Mouse (Mus musculus): ENCODE data around the gene Trim16. TPM values are rescaled to one million over a fixed set of nuclear protein-coding genes. Genes with fewer than 3 reads are reported as not detected.

The Trim16 gene
- polyA plus RNA-seq, 1 experiment from 2014 or later: 14.3 TPM

GRCm38 (mm10) chr11:62846961-62847654 lies 27.1 kb downstream of the Trim16 start, which contains the start of gene Fbxw10:
Gene Fbxw10, plus strand, starts transcription at chr11:62847069.
- peak within 1 kb of the TSS; percentile 85 for H3K27ac ChIP-seq (replicated peaks; ENCODE audit: low read depth, low read length)
- peak within 1 kb of the TSS; percentile 51 for H3K4me2 ChIP-seq (ENCODE audit: low read depth, low read length)
- 0 out of 2 replicates have a peak, but pooled peaks cover 5% of the 10 kb centered on the region for H3K36me3 ChIP-seq (ENCODE audit: control insufficient read depth, insufficient read depth, low read length)
- peak within 1 kb of the TSS; percentile 13 for H3K4me3 ChIP-seq (ENCODE audit: low read depth, low read length)
- H3K27me3 ChIP-seq (replicated peaks; ENCODE audit: control insufficient read depth, insufficient read depth, low read length): no peaks in the 10 kb centered on the region
- H3K4me1 ChIP-seq (ENCODE audit: control insufficient read depth, insufficient read depth, low read length): peaks cover 15% of the 10 kb centered on the region; the same call in 1 of the 2 replicates
- DNase-seq (ENCODE audit: low spot score): peak; percentile 90
- peak; percentile 50; the same call in 1 of the 2 replicates for ATAC-seq (ENCODE audit: low read depth)
- no peaks in the 10 kb centered on the region for H3K9me3 ChIP-seq (ENCODE audit: control insufficient read depth, low read length)
- 9% methylated on average over 12 of the region's 12 CpGs for WGBS
- H3K9ac ChIP-seq (ENCODE audit: low read depth, low read length): peak within 1 kb of the TSS; percentile 43; the same call in 1 of the 2 replicates

DNA sequence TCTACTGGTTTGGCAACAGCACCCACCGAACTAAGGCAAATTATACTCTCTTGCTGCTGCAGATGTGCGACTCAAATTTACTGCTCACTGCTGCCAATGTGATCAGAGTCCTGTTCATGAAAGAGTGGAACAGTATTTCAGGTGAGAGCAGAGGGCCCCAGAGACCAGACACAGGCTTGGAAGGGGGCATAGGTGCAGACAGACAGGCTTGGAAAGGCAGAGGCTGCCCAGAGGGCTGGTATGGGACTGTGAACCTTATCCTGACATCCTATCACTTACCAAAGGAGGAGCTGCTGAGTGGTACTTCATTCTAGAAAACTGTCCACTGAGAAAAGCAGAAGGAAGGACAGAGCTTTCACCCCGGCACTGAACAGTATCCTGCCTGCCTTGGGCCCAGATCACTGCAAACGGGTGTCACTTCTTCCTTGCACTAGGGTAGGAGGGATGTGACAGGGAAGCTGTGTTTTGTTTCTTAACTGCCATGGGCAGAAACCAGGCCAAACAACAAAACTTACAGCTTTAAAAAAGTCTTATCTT lies 27.7 kb downstream of the Trim16 start:
- 24% methylated on average over 4 of the region's 4 CpGs for WGBS
- DNase-seq (ENCODE audit: low spot score) (no peak), ATAC-seq (ENCODE audit: low read depth) (no peak)
- H3K27me3 ChIP-seq (replicated peaks; ENCODE audit: control insufficient read depth, insufficient read depth, low read length): no peaks in the 10 kb centered on the region
- peak overlapping the region; percentile 51 for H3K4me2 ChIP-seq (ENCODE audit: low read depth, low read length)
- H3K27ac ChIP-seq (replicated peaks; ENCODE audit: low read depth, low read length): peak overlapping the region; percentile 85
- H3K9ac ChIP-seq (ENCODE audit: low read depth, low read length): no peak overlapping the region
- no peaks in the 10 kb centered on the region for H3K9me3 ChIP-seq (ENCODE audit: control insufficient read depth, low read length)
- no peaks in the 10 kb centered on the region for H3K36me3 ChIP-seq (ENCODE audit: control insufficient read depth, insufficient read depth, low read length)
- H3K4me1 ChIP-seq (ENCODE audit: control insufficient read depth, insufficient read depth, low read length): peaks cover 15% of the 10 kb centered on the region; the same call in 1 of the 2 replicates
- no peak overlapping the region for H3K4me3 ChIP-seq (ENCODE audit: low read depth, low read length)

DNA sequence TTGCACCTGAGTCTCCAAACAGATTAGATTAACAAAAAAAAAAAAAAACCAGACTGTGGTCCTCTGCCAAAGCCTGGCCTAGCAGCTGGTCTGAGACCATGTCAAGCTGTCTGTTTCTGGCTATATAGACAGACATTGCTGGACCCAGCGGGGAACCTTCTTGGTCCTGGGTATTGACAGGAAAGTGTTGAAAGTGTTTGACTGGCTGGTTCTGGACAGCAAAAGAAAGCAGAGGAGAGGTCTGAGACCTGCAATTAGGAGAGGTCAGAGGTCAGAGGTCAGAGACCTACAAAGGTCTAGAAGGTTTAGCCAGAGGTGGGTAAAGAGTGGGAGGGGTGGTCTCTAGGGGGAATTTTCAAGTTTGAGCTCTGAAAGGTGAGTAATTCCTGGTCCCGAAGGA lies 28.3 kb downstream of the Trim16 start:
- Histone ChIP-seq H3K9ac (ENCODE audit: low read depth, low read length) (no peak overlapping the region), H3K36me3 (ENCODE audit: control insufficient read depth, insufficient read depth, low read length) (no peaks in the 10 kb centered on the region), H3K27ac (replicated peaks; ENCODE audit: low read depth, low read length) (no peak overlapping the region; the same call in 1 of the 2 replicates), H3K4me2 (ENCODE audit: low read depth, low read length) (no peak overlapping the region), H3K4me3 (ENCODE audit: low read depth, low read length) (no peak overlapping the region), H3K4me1 (ENCODE audit: control insufficient read depth, insufficient read depth, low read length) (peaks cover 15% of the 10 kb centered on the region; the same call in 1 of the 2 replicates), H3K9me3 (ENCODE audit: control insufficient read depth, low read length) (no peaks in the 10 kb centered on the region), H3K27me3 (replicated peaks; ENCODE audit: control insufficient read depth, insufficient read depth, low read length) (no peaks in the 10 kb centered on the region)
- DNase-seq (ENCODE audit: low spot score): no peak
- no peak for ATAC-seq (ENCODE audit: low read depth)
- 27% methylated on average over 2 of the region's 2 CpGs for WGBS

GRCm38 (mm10) chr11:62851199-62851598 lies 31.2 kb downstream of the Trim16 start:
- ATAC-seq (ENCODE audit: low read depth): no peak
- no peaks in the 10 kb centered on the region for H3K27me3 ChIP-seq (replicated peaks; ENCODE audit: control insufficient read depth, insufficient read depth, low read length)
- H3K36me3 ChIP-seq (ENCODE audit: control insufficient read depth, insufficient read depth, low read length): no peaks in the 10 kb centered on the region
- no peak overlapping the region for H3K27ac ChIP-seq (replicated peaks; ENCODE audit: low read depth, low read length)
- no peak overlapping the region for H3K4me2 ChIP-seq (ENCODE audit: low read depth, low read length)
- no peak overlapping the region for H3K9ac ChIP-seq (ENCODE audit: low read depth, low read length)
- peaks cover 15% of the 10 kb centered on the region; the same call in 1 of the 2 replicates for H3K4me1 ChIP-seq (ENCODE audit: control insufficient read depth, insufficient read depth, low read length)
- H3K4me3 ChIP-seq (ENCODE audit: low read depth, low read length): no peak overlapping the region
- 75% methylated on average over 1 of the region's 1 CpGs for WGBS
- DNase-seq (ENCODE audit: low spot score): peak; percentile 19
- no peaks in the 10 kb centered on the region for H3K9me3 ChIP-seq (ENCODE audit: control insufficient read depth, low read length)

GRCm38 (mm10) chr11:62853334-62853733 lies 33.3 kb downstream of the Trim16 start:
- no peaks in the 10 kb centered on the region for H3K9me3 ChIP-seq (ENCODE audit: control insufficient read depth, low read length)
- no peaks in the 10 kb centered on the region for H3K27me3 ChIP-seq (replicated peaks; ENCODE audit: control insufficient read depth, insufficient read depth, low read length)
- ATAC-seq (ENCODE audit: low read depth): no peak
- no peak overlapping the region for H3K4me2 ChIP-seq (ENCODE audit: low read depth, low read length)
- H3K4me3 ChIP-seq (ENCODE audit: low read depth, low read length): no peak overlapping the region
- no peak overlapping the region for H3K27ac ChIP-seq (replicated peaks; ENCODE audit: low read depth, low read length)
- 86% methylated on average over 6 of the region's 6 CpGs for WGBS
- 0 out of 2 replicates have a peak, but pooled peaks cover 2% of the 10 kb centered on the region for H3K4me1 ChIP-seq (ENCODE audit: control insufficient read depth, insufficient read depth, low read length)
- DNase-seq (ENCODE audit: low spot score): no peak
- no peaks in the 10 kb centered on the region for H3K36me3 ChIP-seq (ENCODE audit: control insufficient read depth, insufficient read depth, low read length)
- H3K9ac ChIP-seq (ENCODE audit: low read depth, low read length): no peak overlapping the region

DNA sequence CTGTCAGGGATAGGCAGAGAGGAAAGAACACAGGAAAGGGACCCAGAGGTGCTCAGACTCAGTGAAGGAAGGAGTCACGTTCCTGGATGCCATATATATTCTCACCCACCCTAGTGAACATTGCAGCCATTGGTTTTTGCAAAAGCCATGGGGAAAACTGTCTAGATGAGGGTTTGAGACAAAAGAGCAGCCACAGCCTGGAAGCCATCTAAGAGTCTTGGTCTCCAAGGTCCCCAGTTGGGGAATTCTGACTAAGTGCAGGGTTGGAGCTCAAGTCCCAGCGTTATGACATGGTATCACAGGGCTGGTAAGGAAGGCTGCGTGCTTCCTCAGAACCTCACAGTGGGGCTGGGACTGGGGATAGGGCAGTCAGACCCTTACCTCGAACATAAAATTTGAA lies 45.5 kb downstream of the Trim16 start:
- Histone ChIP-seq H3K27me3 (replicated peaks; ENCODE audit: control insufficient read depth, insufficient read depth, low read length) (no peaks in the 10 kb centered on the region), H3K4me2 (ENCODE audit: low read depth, low read length) (no peak overlapping the region), H3K9ac (ENCODE audit: low read depth, low read length) (no peak overlapping the region), H3K4me1 (ENCODE audit: control insufficient read depth, insufficient read depth, low read length) (no peaks in the 10 kb centered on the region; the same call in 1 of the 2 replicates), H3K4me3 (ENCODE audit: low read depth, low read length) (no peak overlapping the region), H3K36me3 (ENCODE audit: control insufficient read depth, insufficient read depth, low read length) (no peaks in the 10 kb centered on the region), H3K27ac (replicated peaks; ENCODE audit: low read depth, low read length) (no peak overlapping the region), H3K9me3 (ENCODE audit: control insufficient read depth, low read length) (no peaks in the 10 kb centered on the region)
- DNase-seq (ENCODE audit: low spot score) (no peak), ATAC-seq (ENCODE audit: low read depth) (no peak)
- whole genome bisulfite sequencing: 70% methylated on average over 4 of the region's 4 CpGs

DNA sequence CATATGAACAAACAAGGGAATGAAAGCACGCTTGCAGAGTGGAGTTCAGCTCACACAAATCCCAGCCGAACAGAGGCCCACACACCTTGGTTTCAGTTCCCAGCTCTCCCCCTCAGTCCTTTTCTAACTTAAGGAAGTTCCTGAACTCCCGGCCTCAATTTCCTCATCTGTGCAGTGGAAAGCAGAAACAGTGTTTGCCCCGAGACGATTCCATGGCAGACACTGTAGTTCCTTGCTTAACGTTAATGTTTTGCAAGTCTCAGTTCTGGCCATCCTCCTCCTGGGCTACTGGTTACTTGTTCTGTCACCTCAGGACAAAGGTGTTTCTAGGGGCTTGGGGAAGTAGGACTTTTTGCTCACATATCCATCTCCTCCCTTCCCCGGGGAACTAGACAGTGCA lies 46.7 kb downstream of the Trim16 start:
- no peaks in the 10 kb centered on the region; the same call in 1 of the 2 replicates for H3K4me1 ChIP-seq (ENCODE audit: control insufficient read depth, insufficient read depth, low read length)
- H3K9me3 ChIP-seq (ENCODE audit: control insufficient read depth, low read length): no peaks in the 10 kb centered on the region
- 76% methylated on average over 7 of the region's 7 CpGs for WGBS
- H3K27me3 ChIP-seq (replicated peaks; ENCODE audit: control insufficient read depth, insufficient read depth, low read length): no peaks in the 10 kb centered on the region
- H3K4me2 ChIP-seq (ENCODE audit: low read depth, low read length): no peak overlapping the region
- no peak overlapping the region for H3K4me3 ChIP-seq (ENCODE audit: low read depth, low read length)
- no peak for ATAC-seq (ENCODE audit: low read depth)
- H3K9ac ChIP-seq (ENCODE audit: low read depth, low read length): no peak overlapping the region
- no peaks in the 10 kb centered on the region for H3K36me3 ChIP-seq (ENCODE audit: control insufficient read depth, insufficient read depth, low read length)
- DNase-seq (ENCODE audit: low spot score): no peak
- no peak overlapping the region for H3K27ac ChIP-seq (replicated peaks; ENCODE audit: low read depth, low read length)

- no peaks in the 10 kb centered on the region; the same call in 1 of the 2 replicates for H3K4me1 ChIP-seq (ENCODE audit: control insufficient read depth, insufficient read depth, low read length)
- no peak overlapping the region for H3K27ac ChIP-seq (replicated peaks; ENCODE audit: low read depth, low read length)
- no peak for ATAC-seq (ENCODE audit: low read depth)
- DNase-seq (ENCODE audit: low spot score): peak; percentile 40
- no peak overlapping the region for H3K9ac ChIP-seq (ENCODE audit: low read depth, low read length)
- no peaks in the 10 kb centered on the region for H3K27me3 ChIP-seq (replicated peaks; ENCODE audit: control insufficient read depth, insufficient read depth, low read length)
- no peaks in the 10 kb centered on the region for H3K36me3 ChIP-seq (ENCODE audit: control insufficient read depth, insufficient read depth, low read length)
- WGBS: 54% methylated on average over 5 of the region's 5 CpGs
- no peak overlapping the region for H3K4me2 ChIP-seq (ENCODE audit: low read depth, low read length)
- no peaks in the 10 kb centered on the region for H3K9me3 ChIP-seq (ENCODE audit: control insufficient read depth, low read length)
- H3K4me3 ChIP-seq (ENCODE audit: low read depth, low read length): no peak overlapping the region
These were observed 49.2 kb downstream of the Trim16 start for GRCm38 (mm10) chr11:62869201-62869600.
